Mouse (Mus musculus): ENCODE measurements around the gene Zfp568.

DNA sequence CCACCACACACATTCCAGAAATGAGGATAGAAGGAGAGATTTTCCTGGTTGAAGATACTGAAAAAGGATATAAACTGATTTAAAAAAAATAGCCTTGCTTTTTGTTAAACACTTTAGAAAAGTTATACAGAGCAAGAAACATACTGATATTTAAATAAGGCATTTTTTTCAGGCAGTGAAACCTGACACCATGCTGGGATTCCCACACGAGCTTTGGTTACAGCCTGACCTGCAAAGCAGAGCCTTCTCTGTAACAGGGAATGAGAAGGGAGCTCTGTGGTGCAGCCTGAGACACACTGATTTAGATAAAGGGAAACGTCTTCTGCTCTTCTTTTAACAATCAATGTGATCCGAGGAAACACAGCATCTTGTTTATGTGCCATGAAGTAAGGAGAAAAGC is 69.8 kb downstream of the Zfp568 start:
- TF ChIP-seq GATA1 (IDR thresholded peaks at IDR 0.05; ENCODE audit: low read length) (no peak), TAL1 (IDR thresholded peaks at IDR 0.05; ENCODE audit: low read length) (no peak)
